Mouse (Mus musculus) monocyte, adult 5-6 weeks (primary cell): ENCODE measurements around the gene Bhmt2. TPM values are rescaled to one million over a fixed set of nuclear protein-coding genes. Genes with fewer than 3 reads are reported as not detected.

Experiments used
- total RNA-seq: library from RNA; stranded (forward); fragments of 200-1000, 200-491, 200-594 nt; gene quantifications from 3 replicates; pipeline ENCODE4 v1.2.3, GENCODE M21; 2017

Bhmt2 gene
- total RNA-seq, 1 experiment from 2014 or later: not detected

Other genes starting within 250 kb of the Bhmt2 start
- 8.7 to 12.0 TPM (median 9.7 TPM) in 3 replicates for gene Jmy, start 174.5 kb downstream of the Bhmt2 start, total RNA-seq
- not detected in 3 replicates for gene Bhmt, start 36.3 kb downstream of the Bhmt2 start, total RNA-seq
- not detected in 3 replicates for gene Dmgdh, start 131 bp upstream of the Bhmt2 start, total RNA-seq
- gene Arsb, start 97.3 kb upstream of the Bhmt2 start, total RNA-seq: 20.5 to 65.1 TPM (median 21.5 TPM) in 3 replicates